Mouse (Mus musculus): Measurements from ENCODE around the gene Apon. TPM values are rescaled to one million over a fixed set of nuclear protein-coding genes. Genes with fewer than 3 reads are reported as not detected.

Gene Apon
- 0.56 TPM for total RNA-seq (2023)

DNA sequence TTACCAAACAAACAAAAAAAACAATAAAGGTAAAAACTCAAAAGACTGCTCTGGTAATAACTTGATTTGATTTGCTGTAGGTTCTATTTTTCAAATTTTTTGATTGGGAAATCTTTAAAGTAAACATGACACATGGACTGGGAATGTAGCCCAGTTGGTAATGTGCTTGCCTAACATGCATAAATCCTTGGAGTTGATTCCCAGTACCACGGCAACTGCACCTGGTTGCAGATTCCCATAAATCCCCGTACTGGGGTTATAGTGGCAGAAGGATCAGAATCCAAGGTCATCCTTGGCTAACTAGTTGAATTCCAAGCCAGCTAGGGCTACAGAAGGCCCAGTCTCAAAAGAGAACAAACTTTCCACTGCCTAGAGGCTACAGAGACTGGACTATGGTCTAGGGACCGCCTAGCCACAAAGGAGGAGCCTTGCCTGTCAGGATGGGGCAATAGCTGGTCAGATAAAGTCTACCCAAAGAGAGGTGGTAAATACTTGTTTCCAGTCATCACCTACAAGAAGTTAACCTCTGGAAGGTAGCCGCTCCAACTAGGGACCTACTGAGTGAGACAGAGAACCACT is at the start of gene Apon:
TSS of gene Apon (plus strand) at position 420 of the 579 bp plus-strand sequence.

DNA sequence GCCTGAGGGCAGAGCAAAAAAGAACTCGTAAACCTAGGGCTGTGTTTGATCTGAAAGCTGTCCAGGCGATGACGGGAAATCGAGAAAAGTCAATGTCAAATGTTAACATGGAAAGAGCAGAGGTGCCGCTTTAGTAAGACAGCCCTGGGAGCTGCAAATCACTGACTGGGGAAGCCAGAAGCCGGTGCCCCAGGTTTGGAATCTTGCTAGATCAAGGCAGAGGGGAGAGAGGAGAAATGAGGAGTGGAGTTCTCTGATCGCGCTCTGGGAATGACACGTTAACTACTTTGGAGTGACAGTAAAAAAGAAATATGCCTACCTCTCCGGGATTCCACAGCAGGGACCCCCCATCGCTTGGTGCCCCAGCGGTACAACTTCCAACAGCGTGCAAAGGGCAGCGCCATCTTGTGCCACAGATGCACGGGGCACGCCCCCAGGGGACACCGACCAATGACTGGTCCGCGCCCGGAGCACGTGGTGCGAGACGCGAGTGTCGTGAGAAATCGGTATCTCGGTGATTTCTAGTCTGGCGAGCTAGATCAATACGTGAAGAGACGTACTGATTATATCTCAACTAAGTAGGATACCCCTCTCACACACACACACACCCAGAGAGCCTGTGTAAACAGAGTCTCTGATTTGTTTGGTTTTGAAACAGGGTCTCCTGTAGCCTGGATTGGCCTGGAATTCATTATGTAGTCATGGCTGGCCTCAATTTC is 42.3 kb upstream of the Apon start, which contains the start of gene Spryd4:
TSS of gene Spryd4 (minus strand) at position 418 of the 719 bp plus-strand sequence.

DNA sequence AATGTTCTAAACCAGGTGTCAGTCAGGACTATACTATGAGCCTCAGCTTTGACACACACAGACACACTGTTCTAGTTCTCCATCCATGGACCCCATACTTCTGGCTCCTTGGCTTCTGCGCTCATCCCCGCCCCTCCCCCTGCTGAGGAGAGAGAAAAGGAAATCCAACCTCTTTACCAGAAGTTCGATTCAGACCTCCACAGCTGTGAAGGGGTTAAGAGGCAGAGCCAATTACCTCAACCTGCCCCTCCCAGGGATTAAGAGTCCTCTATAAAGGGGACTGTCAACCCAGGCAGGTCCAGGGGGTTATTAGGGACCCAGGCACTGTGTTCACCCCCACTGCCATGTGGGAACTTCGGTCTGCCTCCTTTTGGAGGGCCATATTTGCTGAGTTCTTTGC is 28.4 kb upstream of the Apon start, which contains the start of gene Mip:
TSS of gene Mip (plus strand) at position 301 of the 400 bp plus-strand sequence.

DNA sequence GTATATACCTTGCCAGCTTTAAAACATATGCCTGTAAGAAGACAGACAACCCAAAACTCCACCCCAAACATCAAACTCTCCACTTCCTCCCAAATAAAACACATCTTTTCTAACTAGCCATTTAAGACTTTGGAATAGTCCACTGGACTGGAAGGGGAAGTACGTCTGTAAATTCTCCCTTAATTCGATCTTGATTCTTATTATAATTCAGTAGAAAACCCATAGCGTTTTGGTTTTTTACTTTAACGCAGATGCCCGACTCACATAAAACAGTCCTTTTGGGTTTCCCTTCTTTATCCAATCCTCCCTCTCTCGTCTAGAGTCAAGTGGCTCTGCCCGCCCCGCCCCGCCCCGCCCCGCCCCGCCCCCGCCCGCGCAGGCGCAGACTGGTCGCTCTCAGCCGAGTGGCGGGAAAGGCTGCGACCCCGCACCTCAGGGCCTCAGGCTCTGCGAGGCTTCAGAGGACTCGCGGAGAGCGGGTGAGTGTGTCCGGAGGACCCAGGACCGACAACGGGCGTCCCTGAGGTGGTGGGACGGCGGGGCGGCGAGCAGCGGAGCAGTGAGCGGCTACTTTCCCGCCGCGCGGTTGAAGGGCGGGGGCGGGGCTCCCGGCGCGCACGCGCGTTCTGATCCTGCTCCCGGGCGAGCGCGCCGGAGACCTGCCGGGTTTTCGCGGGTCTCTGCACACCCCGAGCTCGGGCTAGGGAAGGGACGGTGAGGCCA is 22.0 kb upstream of the Apon start, which contains the start of gene Timeless:
TSS of gene Timeless (plus strand) at position 369 of the 723 bp plus-strand sequence.

DNA sequence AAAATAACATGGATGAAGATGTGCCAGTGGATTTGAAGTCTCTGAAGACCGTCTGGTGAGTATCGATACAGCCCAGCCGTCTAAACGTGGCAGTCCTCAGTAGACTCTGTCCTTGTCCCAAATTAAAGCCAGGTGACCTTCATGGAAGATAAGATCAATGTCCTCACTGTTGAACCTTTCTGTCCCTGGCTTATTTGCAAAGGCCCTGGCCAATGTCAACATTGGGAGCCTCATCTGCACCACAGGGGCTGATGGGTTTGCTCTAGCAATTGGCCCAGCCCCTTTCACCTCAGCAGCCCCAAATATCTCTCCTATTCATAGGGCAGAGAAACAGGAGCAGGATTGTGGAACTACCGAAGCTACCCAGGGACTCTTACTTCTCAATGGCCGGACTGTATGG is 14.5 kb downstream of the Apon start, which contains the start of gene Apof:
TSS of gene Apof (plus strand) at position 301 of the 400 bp plus-strand sequence.

DNA sequence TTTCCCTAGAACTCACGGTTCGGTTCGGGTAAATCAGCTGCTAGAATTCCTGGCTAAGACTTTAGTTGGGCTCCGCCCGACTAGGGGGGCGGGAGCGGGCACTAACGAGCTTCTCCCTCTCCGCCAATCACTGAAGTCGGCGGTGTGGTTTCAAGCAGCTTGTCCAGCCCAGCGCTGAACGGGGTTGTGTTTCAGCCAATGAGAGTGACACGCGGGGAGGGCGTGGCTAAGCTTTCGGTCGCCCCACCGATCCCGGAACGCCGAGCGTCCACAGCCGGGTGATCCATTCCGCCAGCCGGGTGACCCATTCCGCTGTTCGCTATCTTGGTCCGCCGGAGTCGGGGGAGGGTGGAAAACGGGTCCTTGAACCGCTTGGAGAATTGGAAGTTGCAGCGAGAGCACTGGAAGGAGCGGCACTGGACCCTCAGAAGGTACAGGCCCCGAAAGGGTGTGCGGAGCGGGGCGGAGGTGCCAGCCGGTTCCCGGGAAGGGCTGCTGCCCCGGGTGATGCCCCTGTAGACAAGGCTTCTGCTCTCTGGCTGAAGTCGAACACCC is 16.5 kb downstream of the Apon start, which contains the start of gene Stat2:
TSS of gene Stat2 (plus strand) at position 273 of the 555 bp plus-strand sequence.

DNA sequence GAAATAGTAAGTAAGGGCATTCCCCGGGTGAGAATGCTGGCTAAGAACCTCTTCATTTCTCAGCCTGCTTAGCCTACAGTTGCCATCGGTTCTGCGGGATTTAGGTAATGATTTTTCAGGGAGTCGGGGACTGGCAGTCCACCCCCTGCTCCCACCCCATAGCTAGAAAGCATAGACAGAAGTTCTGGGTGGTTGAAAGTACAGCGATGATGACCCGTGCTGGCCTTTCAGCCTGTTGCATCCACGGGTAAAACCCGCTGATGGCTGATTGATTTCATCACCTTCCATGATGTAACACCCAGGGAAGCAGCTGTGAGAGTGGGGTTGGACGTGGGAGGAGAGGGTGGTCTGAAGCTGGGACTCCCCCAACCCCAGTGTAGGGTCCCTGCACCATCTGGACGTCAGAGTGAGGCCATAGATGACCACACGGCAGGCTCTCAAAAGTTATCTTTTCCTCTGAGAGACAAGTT is 44.8 kb downstream of the Apon start, which contains the start of gene Il23a:
TSS of gene Il23a (minus strand) at position 51 of the 470 bp plus-strand sequence.

DNA sequence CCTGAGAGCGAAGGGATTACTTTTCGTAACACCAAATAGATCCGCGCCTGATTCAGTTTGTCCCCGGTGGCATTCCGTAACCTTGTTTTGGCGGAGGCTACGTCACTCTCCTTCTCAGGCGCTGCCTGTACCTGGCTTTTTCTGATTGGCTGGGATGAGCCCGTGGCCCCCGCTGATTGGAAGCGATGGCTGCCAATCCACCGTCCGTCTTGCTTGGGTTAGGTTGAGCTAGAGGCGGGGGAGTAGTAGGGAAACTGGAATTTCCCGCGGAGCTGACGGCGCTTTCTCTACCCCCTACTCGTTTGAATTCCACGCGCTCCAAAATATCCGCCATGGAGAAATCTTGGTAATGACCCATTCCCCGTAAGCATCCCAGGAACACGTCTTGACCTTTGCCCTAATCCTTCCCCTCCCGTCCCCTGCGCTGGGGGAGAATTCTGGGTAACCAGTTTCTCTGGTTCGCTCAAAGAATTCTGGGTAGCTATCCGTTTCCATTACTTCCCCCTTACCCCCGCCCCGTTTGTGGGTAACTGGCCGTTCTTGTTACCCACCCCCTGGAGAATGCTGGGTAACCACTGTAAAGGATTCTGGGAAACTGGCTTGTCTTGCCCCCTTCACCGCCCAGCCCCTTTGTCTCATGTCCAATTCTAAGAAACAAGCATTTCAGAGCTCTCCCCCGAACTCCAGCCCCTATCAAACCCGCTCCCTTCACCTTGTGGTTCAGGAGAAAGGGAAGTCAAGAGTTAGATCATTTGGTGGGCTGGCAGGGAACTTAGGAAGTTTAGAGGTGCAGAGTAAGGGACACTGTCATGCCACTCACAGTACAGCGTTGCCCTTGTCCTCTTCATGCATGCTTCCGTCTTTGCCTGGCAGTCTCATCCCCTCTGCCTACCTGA is 49.5 kb downstream of the Apon start, which contains the start of gene Pan2:
TSS of gene Pan2 (plus strand) at position 210 of the 896 bp plus-strand sequence.

Other genes with a start within 250 kb of the Apon start
- not detected for gene Hsd17b6, start 246.5 kb upstream of the Apon start, total RNA-seq (2023)
- gene Prim1, start 238.9 kb upstream of the Apon start, total RNA-seq (2023) = 13.0 TPM
- gene Naca, start 218.5 kb upstream of the Apon start, total RNA-seq (2023) = 750 TPM
- 132 TPM for gene Ptges3, start 195.1 kb upstream of the Apon start, total RNA-seq (2023)
- gene Atp5b, start 170.8 kb upstream of the Apon start, total RNA-seq (2023) = 633 TPM
- gene Baz2a, start 162.5 kb upstream of the Apon start, total RNA-seq (2023) = 108 TPM
- 36.0 TPM for gene Rbms2, start 73.8 kb upstream of the Apon start, total RNA-seq (2023)
- gene Gls2, start 59.6 kb upstream of the Apon start, total RNA-seq (2023) = 2.0 TPM
- gene Spryd4, start 42.3 kb upstream of the Apon start, total RNA-seq (2023) = 19.9 TPM
- not detected for gene Mip, start 28.3 kb upstream of the Apon start, total RNA-seq (2023)
- gene Timeless, start 22.0 kb upstream of the Apon start, total RNA-seq (2023) = 25.4 TPM
- not detected for gene Apof, start 14.6 kb downstream of the Apon start, total RNA-seq (2023)
- gene Stat2, start 16.5 kb downstream of the Apon start, total RNA-seq (2023) = 60.8 TPM
- gene Il23a, start 44.7 kb downstream of the Apon start, total RNA-seq (2023) = not detected
- gene Pan2, start 49.2 kb downstream of the Apon start, total RNA-seq (2023) = 43.5 TPM
- gene Cnpy2, start 68.4 kb downstream of the Apon start, total RNA-seq (2023) = 26.1 TPM
- 81.9 TPM for gene Cs, start 83.6 kb downstream of the Apon start, total RNA-seq (2023)
- 27.4 TPM for gene Coq10a, start 114.9 kb downstream of the Apon start, total RNA-seq (2023)
- 49.6 TPM for gene Ankrd52, start 123.0 kb downstream of the Apon start, total RNA-seq (2023)
- not detected for gene Slc39a5, start 147.1 kb downstream of the Apon start, total RNA-seq (2023)
- 42.4 TPM for gene Nabp2, start 157.4 kb downstream of the Apon start, total RNA-seq (2023)
- gene Rnf41, start 157.6 kb downstream of the Apon start, total RNA-seq (2023) = 26.1 TPM
- 112 TPM for gene Smarcc2, start 205.2 kb downstream of the Apon start, total RNA-seq (2023)
- 818 TPM for gene Myl6, start 240.0 kb downstream of the Apon start, total RNA-seq (2023)
- not detected for gene Myl6b, start 244.6 kb downstream of the Apon start, total RNA-seq (2023)